Mouse (Mus musculus) neural tube, embryonic 14.5 days (tissue): ENCODE measurements around the gene Stambpl1. TPM values are rescaled to one million over a fixed set of nuclear protein-coding genes. Genes with fewer than 3 reads are reported as not detected.

Experiments used
- ATAC-seq: fragments of 200-750 bp; cut with Nextera tagmentation; 2 replicates; pipeline ENCODE4 v1.8.0; 2017; ENCODE audit warnings: low read depth, mild to moderate bottlenecking, moderate TSS enrichment, moderate library complexity
- H3K27ac ChIP-seq: fragments of 300-500 bp; sonication (generic); 2 replicates; pipeline ENCODE4 v1.5.1; 2014; ENCODE audit warnings: low read depth, mild to moderate bottlenecking, control low read depth, low read length, moderate library complexity, mixed read lengths
- H3K27me3 ChIP-seq: fragments of 300-500 bp; sonication (generic); 2 replicates; pipeline ENCODE4 v1.6.1; 2014; ENCODE audit warnings: low read length; ENCODE audit not compliant: control insufficient read depth, insufficient read depth
- H3K36me3 ChIP-seq: fragments of 300-500 bp; sonication (generic); 2 replicates; pipeline ENCODE4 v1.6.1; 2014; ENCODE audit warnings: low read length, mixed read lengths; ENCODE audit not compliant: control insufficient read depth, insufficient read depth
- H3K4me1 ChIP-seq: fragments of 300-500 bp; sonication (generic); 2 replicates; pipeline ENCODE4 v1.6.1; 2014; ENCODE audit warnings: low read length; ENCODE audit not compliant: control insufficient read depth, insufficient read depth
- H3K4me2 ChIP-seq: fragments of 300-500 bp; sonication (generic); 2 replicates; pipeline ENCODE4 v1.6.1; 2014; ENCODE audit warnings: mild to moderate bottlenecking, low read depth, low read length, control low read depth
- H3K4me3 ChIP-seq: fragments of 300-500 bp; sonication (generic); 2 replicates; pipeline ENCODE4 v1.5.1; 2014; ENCODE audit warnings: low read depth, low read length, control low read depth, mixed read lengths
- H3K9ac ChIP-seq: fragments of 300-500 bp; sonication (generic); replicated peaks from 2 replicates; pipeline ENCODE4 v1.6.1; 2014; ENCODE audit warnings: low read depth, mild to moderate bottlenecking, control low read depth, low read length, mixed read lengths
- H3K9me3 ChIP-seq: fragments of 300-500 bp; sonication (generic); 2 replicates; pipeline ENCODE4 v1.6.1; 2016; ENCODE audit warnings: low read length; ENCODE audit not compliant: control insufficient read depth
- WGBS: fragments of 180-500 bp; shearing (Covaris S2); extraction: QIAGEN DNeasy Blood & Tissue Kit; methylation state at CpG from one replicate; pipeline ENCODE4 v1.1.7; 2014; 5-methylcytosine and 5-hydroxymethylcytosine counted together
- polyA plus RNA-seq: library from polyadenylated mRNA; unstranded; fragments of >200 nt; fragmentation: Nextera tagmentation; extraction: Ambion mirVana; gene quantifications from 2 replicates; pipeline ENCODE4 v1.2.1, GENCODE M21; 2014

The Stambpl1 gene
- polyA plus RNA-seq, 1 experiment from 2014 or later, result 25.7 TPM

GRCm38 (mm10) chr19:34209031-34209430 lies 17.0 kb downstream of the Stambpl1 start:
- H3K4me1 ChIP-seq, result no peaks in the 10 kb centered on the region
- no peaks in the 10 kb centered on the region for H3K9me3 ChIP-seq
- no peak overlapping the region for H3K27ac ChIP-seq
- no peaks in the 10 kb centered on the region for H3K27me3 ChIP-seq
- no peak for ATAC-seq
- H3K4me3 ChIP-seq, result no peak overlapping the region
- WGBS, result 72% methylated on average over 3 of the region's 3 CpGs
- H3K36me3 ChIP-seq, result no peaks in the 10 kb centered on the region
- H3K9ac ChIP-seq, result no peak overlapping the region
- no peak overlapping the region for H3K4me2 ChIP-seq

- ATAC-seq, result no peak
- no peaks in the 10 kb centered on the region for H3K27me3 ChIP-seq
- WGBS, result 87% methylated on average over 8 of the region's 8 CpGs
Observed at GRCm38 (mm10) chr19:34209930-34210581, 18.0 kb downstream of the Stambpl1 start.

GRCm38 (mm10) chr19:34210841-34211240 lies 18.8 kb downstream of the Stambpl1 start:
- H3K4me3 ChIP-seq, result no peak overlapping the region
- H3K27ac ChIP-seq, result no peak overlapping the region
- H3K9me3 ChIP-seq, result no peaks in the 10 kb centered on the region
- H3K9ac ChIP-seq, result no peak overlapping the region
- ATAC-seq, result no peak
- H3K36me3 ChIP-seq, result no peaks in the 10 kb centered on the region
- WGBS, result 71% methylated on average over 2 of the region's 2 CpGs
- H3K4me2 ChIP-seq, result no peak overlapping the region
- H3K27me3 ChIP-seq, result no peaks in the 10 kb centered on the region
- no peaks in the 10 kb centered on the region for H3K4me1 ChIP-seq

More at GRCm38 (mm10) chr19:34209930-34210581, 18.0 kb downstream of the Stambpl1 start:
- Histone ChIP-seq H3K27ac (no peak overlapping the region), H3K9me3 (no peaks in the 10 kb centered on the region), H3K36me3 (no peaks in the 10 kb centered on the region), H3K4me2 (no peak overlapping the region), H3K9ac (no peak overlapping the region), H3K4me3 (no peak overlapping the region), H3K4me1 (no peaks in the 10 kb centered on the region)

- H3K27ac ChIP-seq, result no peak overlapping the region
- H3K27me3 ChIP-seq, result no peaks in the 10 kb centered on the region
- H3K4me1 ChIP-seq, result no peaks in the 10 kb centered on the region
- H3K9ac ChIP-seq, result no peak overlapping the region
- H3K4me2 ChIP-seq, result no peak overlapping the region
- H3K4me3 ChIP-seq, result no peak overlapping the region
- no peak for ATAC-seq
- WGBS, result 94% methylated on average over 12 of the region's 12 CpGs
- H3K9me3 ChIP-seq, result no peaks in the 10 kb centered on the region
- H3K36me3 ChIP-seq, result no peaks in the 10 kb centered on the region
Observed at GRCm38 (mm10) chr19:34212489-34213250, 20.6 kb downstream of the Stambpl1 start.

- Histone ChIP-seq H3K36me3 (no peaks in the 10 kb centered on the region), H3K27ac (no peak overlapping the region), H3K9ac (no peak overlapping the region), H3K4me1 (no peaks in the 10 kb centered on the region), H3K4me3 (no peak overlapping the region), H3K27me3 (no peaks in the 10 kb centered on the region), H3K9me3 (no peaks in the 10 kb centered on the region), H3K4me2 (no peak overlapping the region)
- no peak for ATAC-seq
Observed at GRCm38 (mm10) chr19:34213251-34213645, 21.2 kb downstream of the Stambpl1 start.

GRCm38 (mm10) chr19:34214136-34214535 lies 22.1 kb downstream of the Stambpl1 start:
- Histone ChIP-seq H3K4me2 (no peak overlapping the region), H3K4me1 (no peaks in the 10 kb centered on the region), H3K36me3 (no peaks in the 10 kb centered on the region), H3K9me3 (no peaks in the 10 kb centered on the region), H3K4me3 (no peak overlapping the region), H3K9ac (no peak overlapping the region), H3K27me3 (no peaks in the 10 kb centered on the region), H3K27ac (no peak overlapping the region)
- ATAC-seq, result no peak
- 75% methylated on average over 4 of the region's 4 CpGs for WGBS

- no peaks in the 10 kb centered on the region for H3K4me1 ChIP-seq
- ATAC-seq, result peak; percentile 51; the same call in 1 of the 2 replicates
- H3K4me2 ChIP-seq, result no peak overlapping the region
- H3K9me3 ChIP-seq, result no peaks in the 10 kb centered on the region
- H3K4me3 ChIP-seq, result no peak overlapping the region
- H3K27ac ChIP-seq, result no peak overlapping the region
- WGBS, result 65% methylated on average over 5 of the region's 5 CpGs
- no peaks in the 10 kb centered on the region for H3K27me3 ChIP-seq
- H3K9ac ChIP-seq, result no peak overlapping the region
- H3K36me3 ChIP-seq, result no peaks in the 10 kb centered on the region
Observed at GRCm38 (mm10) chr19:34216956-34217355, 24.9 kb downstream of the Stambpl1 start.

GRCm38 (mm10) chr19:34217761-34218160 lies 25.7 kb downstream of the Stambpl1 start:
- no peak for ATAC-seq
- Histone ChIP-seq H3K4me1 (no peaks in the 10 kb centered on the region), H3K9ac (no peak overlapping the region), H3K27ac (no peak overlapping the region), H3K4me3 (no peak overlapping the region), H3K4me2 (no peak overlapping the region), H3K9me3 (no peaks in the 10 kb centered on the region), H3K27me3 (no peaks in the 10 kb centered on the region), H3K36me3 (no peaks in the 10 kb centered on the region)
- WGBS, result 83% methylated on average over 3 of the region's 3 CpGs

- H3K27ac ChIP-seq, result no peak overlapping the region
- H3K9me3 ChIP-seq, result no peaks in the 10 kb centered on the region
- no peak overlapping the region for H3K4me3 ChIP-seq
- ATAC-seq, result no peak
- no peaks in the 10 kb centered on the region for H3K4me1 ChIP-seq
- 87% methylated on average over 5 of the region's 5 CpGs for WGBS
- no peaks in the 10 kb centered on the region for H3K27me3 ChIP-seq
- H3K36me3 ChIP-seq, result no peaks in the 10 kb centered on the region
- H3K9ac ChIP-seq, result no peak overlapping the region
- no peak overlapping the region for H3K4me2 ChIP-seq
Observed at GRCm38 (mm10) chr19:34219260-34219968, 27.4 kb downstream of the Stambpl1 start.
